Mouse (Mus musculus) embryonic stem cell, embryonic (primary cell): Measurements from ENCODE around the gene Mmgt2.

Experiments
- CTCF ChIA-PET, 4 experiments: fragments of 300-600 bp in 2 of 4; fragments of 350-600 bp in 2 of 4; sonication (Branson Sonifier 250); formaldehyde crosslinking; loops; one replicate each; lab custom pipeline; 2022; ENCODE audit warnings: inconsistent platforms in 2 of 4; lab: Charles Lee
- POLR2A ChIA-PET, 4 experiments: fragments of 300-600 bp in 2 of 4; fragments of 350-600 bp in 2 of 4; sonication (Branson Sonifier 250); formaldehyde crosslinking; loops; one replicate each; lab custom pipeline; 2022; ENCODE audit warnings: antibody characterized with exemption in 4 of 4, inconsistent platforms in 1 of 4; lab: Charles Lee

Mmgt2 gene

GRCm38 (mm10) chr11:62649803-62650202 is 1.3 kb downstream of the Mmgt2 start:
- ChIA-PET POLR2A (interaction anchor here (0.6 to 6.8 kb wide), 17 partner anchors 11 to 130 kb away, joined by 3 to 95 read pairs (median 6); partner anchors contain the start of gene Ubb (in 2 of the 4)), CTCF (interaction anchor here (0.6 to 1.2 kb wide), 8 partner anchors 11 to 493 kb away, joined by 3 to 7 read pairs (median 4); no protein-coding TSS in a partner anchor)

GRCm38 (mm10) chr11:62651563-62651962 is 3.1 kb downstream of the Mmgt2 start:
- POLR2A ChIA-PET: interaction anchor here in 1 of 4 experiments (6.8 kb wide), 1 partner anchor 46 kb away, joined by 95 read pairs; no protein-coding TSS in a partner anchor
- CTCF ChIA-PET: interaction anchor here in 1 of 4 experiments (0.6 kb wide), 1 partner anchor 33 kb away, joined by 3 read pairs; no protein-coding TSS in a partner anchor

- ChIA-PET POLR2A (interaction anchor here in 2 of 4 experiments (0.6 to 1.7 kb wide), 4 partner anchors 10 to 48 kb away, joined by 3 to 9 read pairs (median 3); no protein-coding TSS in a partner anchor), CTCF (no interaction called here)
Observed at GRCm38 (mm10) chr11:62652080-62652479, 3.6 kb downstream of the Mmgt2 start.

DNA sequence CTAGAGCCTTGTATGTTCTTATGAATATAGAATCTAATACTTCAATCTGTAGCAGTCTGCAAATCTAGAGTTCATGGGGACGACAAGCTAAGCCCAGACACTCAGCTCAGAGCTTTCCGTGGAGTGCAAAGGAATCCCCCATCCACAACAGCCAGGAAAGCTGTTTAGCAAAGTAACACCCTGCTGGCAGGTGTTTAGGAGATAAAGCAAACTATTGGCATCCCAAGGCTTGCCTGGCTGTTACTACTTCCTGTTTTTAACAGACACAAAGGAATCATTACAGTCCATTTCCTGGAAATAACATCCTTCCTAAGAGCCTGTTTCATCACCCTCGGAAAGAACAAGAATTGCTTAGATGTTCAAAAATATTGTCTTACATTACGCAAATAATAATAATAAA is 12.4 kb downstream of the Mmgt2 start:
- POLR2A ChIA-PET: interaction anchor here in 3 of 4 experiments (0.5 to 9.4 kb wide), 16 partner anchors 8 to 305 kb away, joined by 3 to 84 read pairs (median 4); partner anchors contain the start of genes Ubb (in 2 of the 3) and Mmgt2 (in 1 of the 3)
- CTCF ChIA-PET: interaction anchor here in 3 of 4 experiments (0.6 to 1.5 kb wide), 5 partner anchors 12 to 224 kb away, joined by 3 to 7 read pairs (median 3); no protein-coding TSS in a partner anchor

DNA sequence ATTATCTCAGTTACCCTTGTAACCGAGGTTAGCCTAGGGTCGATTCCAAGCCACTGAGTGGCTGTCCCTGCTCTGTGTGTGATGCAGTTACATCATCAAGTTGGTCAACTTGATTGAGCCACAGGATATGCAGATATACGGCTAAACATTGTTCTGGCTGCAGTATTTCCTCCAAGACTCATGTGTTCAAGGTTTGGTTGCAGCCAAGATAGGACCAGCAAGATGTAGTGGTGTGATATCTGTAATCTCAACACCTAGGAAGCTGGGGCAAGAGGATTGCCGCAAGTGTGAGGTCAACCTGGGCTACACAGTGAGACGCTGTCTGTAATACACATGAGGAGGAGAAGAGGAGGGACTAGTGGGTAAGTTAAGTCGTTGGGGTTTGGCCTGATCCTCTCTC is 15.8 kb downstream of the Mmgt2 start:
- ChIA-PET POLR2A (interaction anchor here in 2 of 4 experiments (0.9 to 9.4 kb wide), 9 partner anchors 11 to 113 kb away, joined by 3 to 84 read pairs (median 5); partner anchors contain the start of genes Lrrc75a (in 1 of the 2), Mmgt2 (in 1 of the 2) and Ubb (in 1 of the 2)), CTCF (no interaction called here)

GRCm38 (mm10) chr11:62668986-62669385 is 20.5 kb downstream of the Mmgt2 start:
- CTCF ChIA-PET: interaction anchor here in 1 of 4 experiments (0.8 kb wide), 1 partner anchor 56 kb away, joined by 3 read pairs; no protein-coding TSS in a partner anchor

GRCm38 (mm10) chr11:62669471-62669870 is 21.0 kb downstream of the Mmgt2 start:
- CTCF ChIA-PET: interaction anchor here in 2 of 4 experiments (0.8 to 1.3 kb wide), 2 partner anchors 22 to 56 kb away, joined by 3 read pairs; no protein-coding TSS in a partner anchor
- POLR2A ChIA-PET: interaction anchor here in 3 of 4 experiments (0.6 to 1.4 kb wide), 5 partner anchors 9 to 620 kb away, joined by 3 to 9 read pairs (median 3); no protein-coding TSS in a partner anchor

More at GRCm38 (mm10) chr11:62668986-62669385, 20.5 kb downstream of the Mmgt2 start:
- POLR2A ChIA-PET: interaction anchor here in 2 of 4 experiments (0.6 to 1.4 kb wide), 3 partner anchors 8 to 619 kb away, joined by 3 to 9 read pairs (median 4); no protein-coding TSS in a partner anchor

DNA sequence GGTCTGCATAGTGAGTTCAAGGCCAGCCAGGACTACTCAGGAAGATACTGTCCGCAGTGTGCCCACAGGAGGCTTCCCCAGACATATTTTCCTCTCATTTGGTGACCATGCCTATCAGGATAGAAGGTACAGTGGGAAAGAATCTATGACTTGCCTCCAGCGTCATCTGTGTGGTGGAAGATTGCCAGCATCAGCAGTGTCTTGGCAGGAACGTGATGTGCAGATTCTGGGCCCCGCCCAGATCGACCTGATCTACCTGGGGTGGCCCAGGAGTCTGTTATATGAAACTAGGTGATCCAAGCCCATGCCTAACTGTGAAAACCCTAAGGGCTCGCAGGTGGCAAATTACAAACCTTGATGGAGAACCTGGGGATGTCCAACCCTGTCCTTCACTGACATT is 21.5 kb downstream of the Mmgt2 start:
- POLR2A ChIA-PET: interaction anchor here in 3 of 4 experiments (0.5 to 1.4 kb wide), 8 partner anchors 9 to 151 kb away, joined by 3 to 9 read pairs (median 3); no protein-coding TSS in a partner anchor

GRCm38 (mm10) chr11:62675480-62676289 is 27.2 kb downstream of the Mmgt2 start:
- POLR2A ChIA-PET: interaction anchor here (0.6 to 6.2 kb wide), 31 partner anchors 11 to 914 kb away, joined by 3 to 60 read pairs (median 6); partner anchors contain the start of genes Ubb (in 3 of the 4) and Prpsap2 (in 1 of the 4)
- CTCF ChIA-PET: interaction anchor here (0.5 to 3.8 kb wide), 25 partner anchors 9 to 663 kb away, joined by 3 to 45 read pairs (median 4); no protein-coding TSS in a partner anchor

More for the DNA sequence above, 21.5 kb downstream of the Mmgt2 start:
- CTCF ChIA-PET: interaction anchor here in 2 of 4 experiments (0.8 to 1.3 kb wide), 2 partner anchors 21 to 57 kb away, joined by 3 read pairs; no protein-coding TSS in a partner anchor

DNA sequence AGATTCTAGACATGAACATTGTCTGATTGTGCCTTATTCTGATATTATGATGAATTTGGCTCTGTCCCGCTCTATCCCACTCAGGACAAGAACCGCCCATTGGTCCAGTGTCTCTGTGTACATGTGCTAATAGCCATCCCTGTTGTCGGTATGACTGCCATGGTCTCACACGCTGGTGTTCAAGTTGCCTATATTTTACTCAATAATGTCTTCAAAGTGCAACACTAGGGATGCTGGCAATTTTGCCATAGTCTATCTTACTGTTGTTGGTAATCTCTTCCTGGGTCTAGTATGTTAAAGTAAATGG is 27.8 kb downstream of the Mmgt2 start:
- POLR2A ChIA-PET: interaction anchor here (0.6 to 6.2 kb wide), 17 partner anchors 17 to 198 kb away, joined by 3 to 60 read pairs (median 8); partner anchors contain the start of gene Ubb (in 1 of the 4)
- CTCF ChIA-PET: interaction anchor here (0.8 to 3.8 kb wide), 12 partner anchors 8 to 628 kb away, joined by 3 to 45 read pairs (median 5); no protein-coding TSS in a partner anchor

- CTCF ChIA-PET: interaction anchor here in 1 of 4 experiments (1.4 kb wide), 1 partner anchor 65 kb away, joined by 3 read pairs; no protein-coding TSS in a partner anchor
Observed at GRCm38 (mm10) chr11:62678778-62679354, 30.4 kb downstream of the Mmgt2 start.

GRCm38 (mm10) chr11:62679954-62680353 is 31.5 kb downstream of the Mmgt2 start:
- ChIA-PET POLR2A (interaction anchor here in 2 of 4 experiments (0.6 to 6.2 kb wide), 5 partner anchors 70 to 131 kb away, joined by 4 to 29 read pairs (median 7); no protein-coding TSS in a partner anchor), CTCF (interaction anchor here in 2 of 4 experiments (0.6 to 0.7 kb wide), 4 partner anchors 25 to 119 kb away, joined by 5 to 14 read pairs (median 7); no protein-coding TSS in a partner anchor)

More at GRCm38 (mm10) chr11:62678778-62679354, 30.4 kb downstream of the Mmgt2 start:
- POLR2A ChIA-PET: interaction anchor here in 1 of 4 experiments (1.6 kb wide), 2 partner anchors 74 to 76 kb away, joined by 4 to 8 read pairs; no protein-coding TSS in a partner anchor

- POLR2A ChIA-PET: interaction anchor here in 2 of 4 experiments (0.8 to 1.0 kb wide), 3 partner anchors 78 to 141 kb away, joined by 3 to 4 read pairs (median 3); partner anchors contain the start of gene Ubb (in 1 of the 2)
- CTCF ChIA-PET: interaction anchor here in 1 of 4 experiments (0.6 to 1.4 kb wide), 2 partner anchors 22 to 126 kb away, joined by 3 read pairs; no protein-coding TSS in a partner anchor
Observed at GRCm38 (mm10) chr11:62691592-62691991, 43.1 kb downstream of the Mmgt2 start.

GRCm38 (mm10) chr11:62693299-62694184 is 45.1 kb downstream of the Mmgt2 start:
- POLR2A ChIA-PET: interaction anchor here (0.6 to 1.5 kb wide), 18 partner anchors 9 to 511 kb away, joined by 3 to 19 read pairs (median 3); partner anchors contain the start of genes Ttc19 (in 1 of the 4), Ubb (in 1 of the 4) and Zswim7 (in 1 of the 4)
- CTCF ChIA-PET: interaction anchor here (0.6 to 1.5 kb wide), 36 partner anchors 8 to 1750 kb away, joined by 3 to 23 read pairs (median 4); no protein-coding TSS in a partner anchor

DNA sequence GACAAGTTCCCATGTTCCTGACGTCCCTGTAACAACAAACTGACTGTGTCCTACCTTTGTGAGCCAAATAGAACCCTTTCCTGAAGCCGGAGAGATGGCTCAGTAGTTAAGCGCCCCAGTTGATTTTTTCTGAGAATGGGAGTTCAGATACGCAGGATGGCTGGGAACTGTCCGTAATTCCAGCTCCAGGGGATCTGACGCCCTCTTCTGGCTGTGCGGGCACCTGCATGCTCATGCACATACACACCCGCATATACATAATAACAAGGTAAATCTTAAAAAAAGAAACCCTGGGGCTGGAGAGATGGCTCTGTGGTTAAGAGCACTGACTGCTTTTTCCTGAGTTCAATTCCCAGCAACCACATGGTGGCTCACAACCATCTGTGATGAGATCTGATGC is 46.7 kb downstream of the Mmgt2 start:
- POLR2A ChIA-PET: no interaction called here
- CTCF ChIA-PET: interaction anchor here (0.6 to 1.3 kb wide), 6 partner anchors 12 to 299 kb away, joined by 3 to 12 read pairs (median 4); no protein-coding TSS in a partner anchor

DNA sequence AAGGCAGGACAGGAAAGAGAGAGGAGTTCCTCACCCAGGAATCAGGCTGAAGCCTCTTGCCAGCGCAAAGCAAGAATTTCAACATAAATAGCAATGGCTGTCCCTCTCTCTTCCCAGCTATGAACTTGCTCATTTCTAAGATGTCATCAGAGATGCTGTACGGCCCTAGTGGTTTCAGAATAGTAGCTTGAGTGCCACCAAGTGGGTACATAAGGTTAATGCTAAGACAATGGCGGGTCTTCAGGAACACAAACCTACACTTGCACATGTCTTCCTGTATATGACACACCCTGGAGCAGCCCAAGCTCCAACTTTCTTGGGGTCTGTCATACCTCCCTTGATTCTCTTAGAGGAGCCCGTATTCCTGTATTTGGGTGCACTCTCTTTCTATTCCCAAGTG is 51.3 kb downstream of the Mmgt2 start:
- ChIA-PET CTCF (interaction anchor here in 3 of 4 experiments (0.8 to 1.2 kb wide), 6 partner anchors 8 to 215 kb away, joined by 3 to 7 read pairs (median 3); no protein-coding TSS in a partner anchor), POLR2A (interaction anchor here in 3 of 4 experiments (0.7 to 2.1 kb wide), 10 partner anchors 9 to 150 kb away, joined by 3 to 8 read pairs (median 4); partner anchors contain the start of gene Ubb (in 2 of the 3))
